In genomic region chr9:121675011-121675410, GRCm38 (mm10) we compare ENCODE assay signal across 10 mouse cellular contexts. TPM values are rescaled to one million over a fixed set of nuclear protein-coding genes. Genes with fewer than 3 reads are reported as not detected.
DNase-seq lines count a peak whose midpoint lies in the region; ATAC-seq lines count a peak whose summit lies in the region.
"Had no signal": no experiment of that assay in that cellular context is flagged by ENCODE, and none has a peak within 500 bp of the region (broad histone marks: within the 10 kb centered on the region; RNA-seq: fewer than 3 reads in every experiment).

No protein-coding gene starts in this region.

- no peak for DNase-seq in liver
- peak; percentile 76 to 78 for DNase-seq in thymus, postnatal 10 days (ENCODE audit: low spot score in 2 of 2)
- DNase-seq in ovary, adult 18-20 months (ENCODE audit: low spot score) = no peak
- no peak for DNase-seq in hindbrain, embryonic 14.5 days (ENCODE audit: low spot score)
- DNase-seq in left cerebral cortex, adult 8-10 months (ENCODE audit: low spot score in 2 of 2) = no peak
- DNase-seq: adrenal gland, postnatal 14 days had no signal

- 27% methylated on average over 9 of the region's 9 CpGs for WGBS in liver, embryonic 15.5 days (ENCODE audit: insufficient replicate concordance)
- WGBS in hindbrain, embryonic 14.5 days = 91% methylated on average over 9 of the region's 9 CpGs

- no peaks in the 10 kb centered on the region for H3K36me3 ChIP-seq in liver, embryonic 15.5 days (replicated peaks)
- no peaks in the 10 kb centered on the region for H3K36me3 ChIP-seq in hindbrain, embryonic 14.5 days (replicated peaks; ENCODE audit: control insufficient read depth, insufficient read depth)

- peaks cover 21% of the 10 kb centered on the region for H3K4me1 ChIP-seq in liver, embryonic 15.5 days (replicated peaks)
- peaks cover 2% of the 10 kb centered on the region; the same call in 1 of the 2 replicates for H3K4me1 ChIP-seq in hindbrain, embryonic 14.5 days (replicated peaks; ENCODE audit: control insufficient read depth, insufficient read depth, low read length)

- H3K9ac ChIP-seq in liver, embryonic 15.5 days = no peak overlapping the region
- H3K9ac ChIP-seq in hindbrain, embryonic 14.5 days = no peak overlapping the region

- no peak for ATAC-seq in liver, embryonic 15.5 days (ENCODE audit: insufficient read depth)
- peak; percentile 50 for ATAC-seq in common myeloid progenitor, adult 5-6 weeks (replicated peaks; ENCODE audit: low read depth, poor library complexity, severe bottlenecking)
- peak; percentile 76 for ATAC-seq in monocyte, adult 5-6 weeks (replicated peaks; ENCODE audit: insufficient number of reproducible peaks, low FRiP score, low TSS enrichment, poor library complexity, severe bottlenecking)
- no peak for ATAC-seq in hindbrain, embryonic 14.5 days (ENCODE audit: low FRiP score)
- ATAC-seq: hindbrain, embryonic 16.5 days had no signal

- peak overlapping the region; percentile 41; the same call in 1 of the 2 replicates for H3K27ac ChIP-seq in liver, embryonic 15.5 days (replicated peaks)
- no peak overlapping the region for H3K27ac ChIP-seq in hindbrain, embryonic 14.5 days

- peak overlapping the region; percentile 20; the same call in 1 of the 2 replicates for H3K4me2 ChIP-seq in liver, embryonic 15.5 days
- H3K4me2 ChIP-seq in hindbrain, embryonic 14.5 days (replicated peaks) = no peak overlapping the region

- H3K9me3 ChIP-seq in liver, embryonic 15.5 days (replicated peaks) = no peaks in the 10 kb centered on the region
- no peaks in the 10 kb centered on the region for H3K9me3 ChIP-seq in hindbrain, embryonic 14.5 days (ENCODE audit: control insufficient read depth, low read length)

- H3K4me3 ChIP-seq in liver, embryonic 15.5 days (replicated peaks) = 0 out of 2 replicates have a peak overlapping the region, but pooled peaks have one; percentile 14
- no peak overlapping the region for H3K4me3 ChIP-seq in hindbrain, embryonic 14.5 days (replicated peaks; ENCODE audit: low read length)

- H3K27me3 ChIP-seq in liver, embryonic 15.5 days = peaks cover 13% of the 10 kb centered on the region
- H3K27me3 ChIP-seq in hindbrain, embryonic 14.5 days (ENCODE audit: control insufficient read depth, insufficient read depth, low read length) = no peaks in the 10 kb centered on the region

RNA-seq across cellular contexts. Expression of gene Sec22c, which starts 30.3 kb away (rescaled TPM):
- 3.3 and 3.6 TPM in 2 replicates for polyA plus RNA-seq in liver, embryonic 15.5 days (2015; fragmentation: Nextera tagmentation; extraction: Ambion mirVana)
- 5.5 and 13.3 TPM in 2 replicates for total RNA-seq in common myeloid progenitor, adult 5-6 weeks (2017)
- 1.1 to 4.3 TPM (median 3.0 TPM) in 3 replicates for total RNA-seq in monocyte, adult 5-6 weeks (2017)
- polyA plus RNA-seq in hindbrain, embryonic 14.5 days (2014; fragmentation: Nextera tagmentation; extraction: Ambion mirVana) = 21.6 and 26.5 TPM in 2 replicates
- total RNA-seq in left cerebral cortex, adult 8-10 months (2022) = 10 to 100 TPM; 24.9 to 28.6 (median 26.6) TPM

RNA-seq across cellular contexts. Expression of gene Vipr1, which starts 32.5 kb away (rescaled TPM):
- polyA plus RNA-seq in liver, embryonic 15.5 days (2015; fragmentation: Nextera tagmentation; extraction: Ambion mirVana) = 0.41 and 0.69 TPM in 2 replicates
- 0.14 TPM in 1 of 2 replicates, not detected in the other for total RNA-seq in common myeloid progenitor, adult 5-6 weeks (2017)
- 0.29 to 0.78 TPM (median 0.32 TPM) in 3 replicates for total RNA-seq in monocyte, adult 5-6 weeks (2017)
- polyA plus RNA-seq in hindbrain, embryonic 14.5 days (2014; fragmentation: Nextera tagmentation; extraction: Ambion mirVana) = 0.40 and 0.59 TPM in 2 replicates
- 10 to 100 TPM; 20.8 to 23.8 (median 21.7) TPM for total RNA-seq in left cerebral cortex, adult 8-10 months (2022)

RNA-seq across cellular contexts. Expression of gene Lyzl4, which starts 33.1 kb away (rescaled TPM):
- polyA plus RNA-seq in liver, embryonic 15.5 days (2015; fragmentation: Nextera tagmentation; extraction: Ambion mirVana) = 0.20 TPM in 1 of 2 replicates, not detected in the other
- not detected in 2 replicates for total RNA-seq in common myeloid progenitor, adult 5-6 weeks (2017)
- total RNA-seq in monocyte, adult 5-6 weeks (2017) = not detected in 3 replicates
- 0.22 and 0.32 TPM in 2 replicates for polyA plus RNA-seq in hindbrain, embryonic 14.5 days (2014; fragmentation: Nextera tagmentation; extraction: Ambion mirVana)
- 1 to 10 TPM; 1.2 to 4.4 (median 2.4) TPM for total RNA-seq in left cerebral cortex, adult 8-10 months (2022)
- total RNA-seq: adrenal gland, postnatal 14 days had no signal

RNA-seq across cellular contexts. Expression of gene Ss18l2, which starts 35.1 kb away (rescaled TPM):
- polyA plus RNA-seq in liver, embryonic 15.5 days (2015; fragmentation: Nextera tagmentation; extraction: Ambion mirVana) = 55.3 TPM in 2 replicates
- 34.1 and 34.8 TPM in 2 replicates for total RNA-seq in common myeloid progenitor, adult 5-6 weeks (2017)
- total RNA-seq in monocyte, adult 5-6 weeks (2017) = 14.6 to 46.7 TPM (median 28.7 TPM) in 3 replicates
- 171 and 213 TPM in 2 replicates for polyA plus RNA-seq in hindbrain, embryonic 14.5 days (2014; fragmentation: Nextera tagmentation; extraction: Ambion mirVana)
- 10 to 100 TPM; 77.1 to 81.7 (median 78.5) TPM for total RNA-seq in left cerebral cortex, adult 8-10 months (2022)

RNA-seq across cellular contexts. Expression of gene Nktr, which starts 44.0 kb away (rescaled TPM):
- polyA plus RNA-seq in liver, embryonic 15.5 days (2015; fragmentation: Nextera tagmentation; extraction: Ambion mirVana) = 23.0 and 25.2 TPM in 2 replicates
- total RNA-seq in common myeloid progenitor, adult 5-6 weeks (2017) = 100 and 118 TPM in 2 replicates
- total RNA-seq in monocyte, adult 5-6 weeks (2017) = 193 to 365 TPM (median 198 TPM) in 3 replicates
- polyA plus RNA-seq in hindbrain, embryonic 14.5 days (2014; fragmentation: Nextera tagmentation; extraction: Ambion mirVana) = 56.2 and 64.1 TPM in 2 replicates
- 100 to 1,000 TPM in 1 of 4 experiments, 10 to 100 TPM in 3; 89.5 to 103 (median 92.6) TPM for total RNA-seq in left cerebral cortex, adult 8-10 months (2022)

Comparison
In these comparisons a context has a peak if more than half of its experiments do, and no peak if none do; other contexts are left out.
1. ATAC-seq: peak in common myeloid progenitor, adult 5-6 weeks (single experiment) and monocyte, adult 5-6 weeks (single experiment); none in liver, embryonic 15.5 days (single experiment) and hindbrain, embryonic 14.5 days (single experiment).
2. DNase-seq: peak in thymus, postnatal 10 days (2 of 2); none in liver (single experiment), ovary, adult 18-20 months (single experiment), hindbrain, embryonic 14.5 days (single experiment) and left cerebral cortex, adult 8-10 months (0 of 2).
3. RNA of gene Vipr1, which starts 32.5 kb away (total RNA-seq): 20.8 to 23.8 TPM in left cerebral cortex, adult 8-10 months; 0.29 to 0.78 TPM in monocyte, adult 5-6 weeks and 0.14 TPM in common myeloid progenitor, adult 5-6 weeks; every median in the first group is over 10 times any median in the second.